In the genomic region with DNA sequence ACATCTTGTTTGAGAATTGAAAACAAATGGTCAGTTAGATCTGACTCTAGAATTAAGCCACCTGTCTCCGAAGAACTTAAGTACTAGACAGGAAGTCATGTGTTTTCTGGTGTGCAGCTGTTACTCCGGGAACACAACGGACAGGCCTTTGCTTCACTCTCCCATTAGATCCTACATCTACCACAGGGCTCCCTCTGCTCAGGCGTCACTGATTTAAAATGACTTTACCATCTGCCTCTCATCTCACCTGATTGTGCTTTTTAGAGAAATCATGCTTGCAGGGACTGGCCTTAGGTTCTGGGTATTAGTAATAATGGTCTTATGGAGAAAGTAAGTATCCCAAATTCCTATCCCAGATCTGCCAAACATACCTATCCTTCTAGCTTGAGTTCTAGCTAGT, we compare ENCODE assay signal across 25 mouse cellular contexts. TPM values are rescaled to one million over a fixed set of nuclear protein-coding genes. Genes with fewer than 3 reads are reported as not detected.
A peak's percentile ranks its signal among the peaks of the same experiment; 100 is the strongest.
DNase-seq lines count a peak whose midpoint lies in the region; ATAC-seq lines count a peak whose summit lies in the region.
"Had no signal": no experiment of that assay in that cellular context is flagged by ENCODE, and none has a peak within 500 bp of the region (broad histone marks: within the 10 kb centered on the region; RNA-seq: fewer than 3 reads in every experiment).

No protein-coding gene starts in this region.

- no peaks in the 10 kb centered on the region for H3K27me3 ChIP-seq in limb, embryonic 11.5 days (ENCODE audit: control insufficient read depth, insufficient read depth, low read length)
- H3K27me3 ChIP-seq: embryonic facial prominence, embryonic 13.5 days; forebrain, embryonic 12.5 days; forebrain, embryonic 15.5 days; heart, embryonic 13.5 days had no signal

- no peak overlapping the region for H3K9ac ChIP-seq in limb, embryonic 11.5 days (ENCODE audit: low read length)
- H3K9ac ChIP-seq: embryonic facial prominence, embryonic 13.5 days; forebrain, embryonic 12.5 days; forebrain, embryonic 15.5 days; heart, embryonic 13.5 days; hindbrain, embryonic 12.5 days; hindbrain, embryonic 15.5 days had no signal

- DNase-seq in cerebellum, adult 11-12 months: peak; percentile 73
- DNase-seq in cerebellum, adult 8-10 months: no peak
- peak; percentile 78 for DNase-seq in brain, adult 2 months (ENCODE audit: low read depth, low spot score)
- peak; percentile 86 for DNase-seq in cerebellum, adult 9-10 months
- DNase-seq in limb, embryonic 11.5 days (ENCODE audit: low spot score): peak; percentile 6
- DNase-seq in embryo, embryonic 11 days: no peak
- DNase-seq in neural tube, embryonic 10.5 days (ENCODE audit: extremely low spot score, low spot score): no peak
- DNase-seq: adrenal gland, postnatal 10 days; adrenal gland, postnatal 36 days; B cell, adult 2 months; gastrocnemius, postnatal 25 days; heart, adult 2 months had no signal

- H3K4me3 ChIP-seq in limb, embryonic 11.5 days (ENCODE audit: low read depth, low read length): no peak overlapping the region
- H3K4me3 ChIP-seq: embryonic facial prominence, embryonic 10.5 days; embryonic facial prominence, embryonic 13.5 days; erythroblast, embryonic 14.5 days; forebrain, embryonic 12.5 days; forebrain, embryonic 15.5 days; heart, adult 2 months; heart, embryonic 10.5 days; heart, embryonic 13.5 days; hindbrain, embryonic 12.5 days; hindbrain, embryonic 15.5 days had no signal

- H3K36me3 ChIP-seq in limb, embryonic 11.5 days (ENCODE audit: control insufficient read depth, insufficient read depth, low read length): no peaks in the 10 kb centered on the region
- H3K36me3 ChIP-seq: embryonic facial prominence, embryonic 10.5 days; embryonic facial prominence, embryonic 13.5 days; forebrain, embryonic 12.5 days; forebrain, embryonic 15.5 days; heart, embryonic 10.5 days; heart, embryonic 13.5 days; hindbrain, embryonic 12.5 days; hindbrain, embryonic 15.5 days had no signal

- H3K4me1 ChIP-seq in limb, embryonic 11.5 days (ENCODE audit: control insufficient read depth, insufficient read depth, low read length): no peaks in the 10 kb centered on the region
- H3K4me1 ChIP-seq: embryonic facial prominence, embryonic 10.5 days; embryonic facial prominence, embryonic 13.5 days; forebrain, embryonic 12.5 days; forebrain, embryonic 15.5 days; heart, embryonic 10.5 days; heart, embryonic 13.5 days; hindbrain, embryonic 12.5 days; hindbrain, embryonic 15.5 days had no signal

- 0 out of 2 replicates have a peak, but pooled peaks cover 3% of the 10 kb centered on the region for H3K9me3 ChIP-seq in limb, embryonic 11.5 days (ENCODE audit: control insufficient read depth, low read length)
- H3K9me3 ChIP-seq: embryonic facial prominence, embryonic 13.5 days; forebrain, embryonic 12.5 days; forebrain, embryonic 15.5 days; G1E; heart, embryonic 10.5 days; heart, embryonic 13.5 days; hindbrain, embryonic 12.5 days; hindbrain, embryonic 15.5 days had no signal

- whole genome bisulfite sequencing in limb, embryonic 11.5 days: 80% methylated on average over 4 of the region's 4 CpGs

- ATAC-seq in limb, embryonic 11.5 days (ENCODE audit: insufficient number of reproducible peaks, low FRiP score, low TSS enrichment, low read depth): no peak
- ATAC-seq: forebrain, embryonic 15.5 days; intestine, postnatal 0 days; Patski had no signal

- H3K4me2 ChIP-seq in limb, embryonic 11.5 days (ENCODE audit: low read depth, severe bottlenecking): no peak overlapping the region
- H3K4me2 ChIP-seq: embryonic facial prominence, embryonic 13.5 days; forebrain, embryonic 12.5 days; forebrain, embryonic 15.5 days; heart, embryonic 13.5 days; hindbrain, embryonic 12.5 days; hindbrain, embryonic 15.5 days had no signal

- no peak overlapping the region for H3K27ac ChIP-seq in limb, embryonic 11.5 days (replicated peaks; ENCODE audit: low read depth, low read length)
- H3K27ac ChIP-seq: embryonic facial prominence, embryonic 10.5 days; embryonic facial prominence, embryonic 13.5 days; forebrain, embryonic 12.5 days; forebrain, embryonic 15.5 days; heart, adult 2 months; heart, embryonic 10.5 days; heart, embryonic 13.5 days; hindbrain, embryonic 12.5 days; hindbrain, embryonic 15.5 days had no signal

RNA-seq across cellular contexts. Expression of gene Psg16, which starts 8.9 kb away (rescaled TPM):
- 0.12 and 0.24 TPM in 2 replicates for polyA plus RNA-seq in limb, embryonic 11.5 days (2014; fragmentation: Nextera tagmentation; extraction: Ambion mirVana)
- polyA plus RNA-seq: erythroblast, embryonic 14.5 days; gonadal fat pad, adult 2 months; heart, adult 2 months; heart, embryonic 13.5 days had no signal

RNA-seq across cellular contexts. Expression of gene Hif3a, which starts 20.5 kb away (rescaled TPM):
- 8.9 and 9.6 TPM in 2 replicates for polyA plus RNA-seq in limb, embryonic 11.5 days (2014; fragmentation: Nextera tagmentation; extraction: Ambion mirVana)

RNA-seq across cellular contexts. Expression of gene Ppp5c, which starts 55.0 kb away (rescaled TPM):
- 134 and 140 TPM in 2 replicates for polyA plus RNA-seq in limb, embryonic 11.5 days (2014; fragmentation: Nextera tagmentation; extraction: Ambion mirVana)

Comparison
In these comparisons a context has a peak if more than half of its experiments do, and no peak if none do; other contexts are left out.
1. DNase-seq: peak in cerebellum, adult 11-12 months (single experiment), brain, adult 2 months (single experiment), cerebellum, adult 9-10 months (single experiment) and limb, embryonic 11.5 days (single experiment); none in cerebellum, adult 8-10 months (single experiment), embryo, embryonic 11 days (single experiment) and neural tube, embryonic 10.5 days (single experiment).